Mouse (Mus musculus) hindbrain, embryonic 16.5 days (tissue): ENCODE data around the gene Zfp366. TPM values are rescaled to one million over a fixed set of nuclear protein-coding genes. Genes with fewer than 3 reads are reported as not detected.
A peak's percentile ranks its signal among the peaks of the same experiment; 100 is the strongest.

ENCODE experiments used
- ATAC-seq: fragments of 200-750 bp; cut with Nextera tagmentation; 2 replicates; pipeline ENCODE4 v1.8.0; 2017; ENCODE audit warnings: moderate TSS enrichment, moderate library complexity
- H3K27ac ChIP-seq: fragments of 300-500 bp; sonication (generic); 2 replicates; pipeline ENCODE4 v1.5.1; 2014; ENCODE audit warnings: low read depth, mild to moderate bottlenecking, control low read depth, low read length, moderate library complexity
- H3K27me3 ChIP-seq: fragments of 300-500 bp; sonication (generic); replicated peaks from 2 replicates; pipeline ENCODE4 v1.6.1; 2014; ENCODE audit warnings: low read length; ENCODE audit not compliant: control insufficient read depth, insufficient read depth
- H3K36me3 ChIP-seq: fragments of 300-500 bp; sonication (generic); 2 replicates; pipeline ENCODE4 v1.6.1; 2014; ENCODE audit warnings: mild to moderate bottlenecking, low read length, moderate library complexity, mixed read lengths; ENCODE audit not compliant: control insufficient read depth, insufficient read depth
- H3K4me1 ChIP-seq: fragments of 300-500 bp; sonication (generic); 2 replicates; pipeline ENCODE4 v1.6.1; 2014; ENCODE audit warnings: low read depth, low read length; ENCODE audit not compliant: control insufficient read depth, insufficient read depth
- H3K4me2 ChIP-seq: fragments of 300-500 bp; sonication (generic); 2 replicates; pipeline ENCODE4 v1.6.1; 2014; ENCODE audit warnings: mild to moderate bottlenecking, low read length, control low read depth, moderate library complexity
- H3K4me3 ChIP-seq: fragments of 300-500 bp; sonication (generic); 2 replicates; pipeline ENCODE4 v1.5.1; 2014; ENCODE audit warnings: mild to moderate bottlenecking, low read length, control low read depth, moderate library complexity
- H3K9ac ChIP-seq: fragments of 300-500 bp; sonication (generic); 2 replicates; pipeline ENCODE4 v1.6.1; 2014; ENCODE audit warnings: low read depth, mild to moderate bottlenecking, control low read depth, low read length, moderate library complexity
- H3K9me3 ChIP-seq: fragments of 300-500 bp; sonication (generic); 2 replicates; pipeline ENCODE4 v1.6.1; 2014; ENCODE audit warnings: mild to moderate bottlenecking, low read length, moderate library complexity; ENCODE audit not compliant: control insufficient read depth
- whole genome bisulfite sequencing: fragments of 180-500 bp; shearing (Covaris S2); extraction: QIAGEN DNeasy Blood & Tissue Kit; methylation state at CpG from one replicate; pipeline ENCODE4 v1.1.7; 2014; 5-methylcytosine and 5-hydroxymethylcytosine counted together
- polyA plus RNA-seq: library from polyadenylated mRNA; unstranded; fragments of >200 nt; fragmentation: Nextera tagmentation; extraction: Ambion mirVana; gene quantifications from 2 replicates; pipeline ENCODE4 v1.2.1, GENCODE M21; 2015

Zfp366 gene
- 1.0 TPM in 2 replicates for polyA plus RNA-seq

DNA sequence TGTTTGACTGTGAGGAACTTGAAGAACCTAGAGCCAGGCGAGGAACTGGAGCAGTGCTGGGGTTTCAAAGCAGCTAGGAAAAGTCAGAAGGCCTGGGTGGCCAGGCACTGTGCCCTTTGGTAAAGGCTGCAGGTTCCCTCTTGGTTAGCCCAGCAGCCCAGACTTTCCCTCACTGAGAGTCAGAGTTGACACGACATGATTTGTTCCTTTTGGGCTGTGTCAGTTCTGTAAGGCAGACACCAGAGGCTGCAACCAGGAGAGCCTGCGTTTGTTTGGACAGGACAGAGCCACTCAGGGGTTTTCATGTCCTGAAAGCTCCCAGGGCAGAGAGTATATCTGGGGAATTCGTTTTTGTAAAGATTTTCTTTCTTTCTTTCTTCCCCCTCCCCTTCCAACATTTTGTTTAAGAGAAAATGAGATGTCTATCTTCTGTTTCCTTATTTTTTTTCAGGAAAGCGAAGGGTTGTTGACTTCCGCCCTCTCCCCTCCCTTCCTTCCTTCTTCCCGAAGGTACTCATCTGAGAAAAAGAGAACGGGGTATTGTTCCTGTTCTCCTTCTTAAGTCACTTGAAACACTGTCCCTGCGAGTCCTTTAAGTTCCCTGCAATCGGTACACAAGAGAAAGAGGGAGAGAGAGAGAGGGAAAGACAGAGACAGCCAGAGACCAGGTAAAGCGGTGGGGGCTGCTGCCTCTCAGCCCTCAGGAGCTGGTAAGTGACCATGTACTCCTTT, at the start of gene Zfp366:
TSS of gene Zfp366 (plus strand) at position 669 of the 732 bp plus-strand sequence.
- Histone ChIP-seq H3K36me3 (no peaks in the 10 kb centered on the region), H3K27ac (peak within 1 kb of the TSS; percentile 20; the same call in 1 of the 2 replicates), H3K4me2 (no peak within 1 kb of the TSS), H3K27me3 (no peaks in the 10 kb centered on the region), H3K9me3 (no peaks in the 10 kb centered on the region), H3K4me1 (no peaks in the 10 kb centered on the region), H3K9ac (no peak within 1 kb of the TSS), H3K4me3 (0 out of 2 replicates have a peak within 1 kb of the TSS, but pooled peaks have one; percentile 4)
- WGBS, result 66% methylated on average over 11 of the region's 11 CpGs
- ATAC-seq, result no peak

DNA sequence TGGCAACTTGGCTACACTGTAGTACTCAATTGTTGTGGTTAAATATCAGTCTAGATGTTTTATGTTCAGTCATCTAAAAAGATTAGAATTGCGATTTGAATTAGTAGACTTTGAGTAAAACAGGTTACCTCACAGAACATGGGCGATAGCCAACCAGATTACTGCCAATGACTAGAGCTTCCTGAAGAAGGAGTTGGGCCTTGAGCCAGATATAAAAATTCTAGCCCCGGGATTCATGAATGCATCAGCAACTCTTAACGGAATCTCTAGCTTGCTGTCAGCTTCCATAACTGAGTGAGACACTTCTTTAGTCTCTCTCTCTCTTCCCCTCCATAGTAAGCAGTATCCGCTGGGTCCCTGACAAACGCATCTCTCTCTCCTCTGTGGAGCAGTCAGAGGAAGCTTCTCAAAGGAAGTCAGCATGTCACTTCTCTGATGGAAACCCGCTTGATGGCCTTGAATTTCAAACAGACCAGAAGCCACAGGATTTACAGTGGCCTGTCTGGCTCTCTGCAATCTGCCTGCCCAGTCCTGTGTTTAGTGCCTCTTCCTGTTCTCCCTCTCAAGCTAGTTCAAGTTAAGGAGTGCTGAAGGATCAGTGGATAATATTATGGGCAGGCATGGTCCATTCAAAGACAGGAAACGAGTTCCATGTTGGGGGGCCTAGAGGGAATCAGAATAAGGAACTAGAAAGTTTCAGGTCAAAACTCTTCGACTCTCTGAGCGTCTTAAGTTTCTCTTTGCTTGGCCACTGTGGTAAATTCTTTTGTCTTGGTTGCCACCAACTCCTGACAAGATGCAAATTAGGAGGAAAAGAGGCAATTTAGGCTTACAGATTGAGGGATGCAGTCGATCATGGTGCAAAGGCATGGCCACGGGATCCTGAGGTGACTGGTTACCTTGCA, 46.0 kb upstream of the Zfp366 start:
- H3K36me3 ChIP-seq, result no peaks in the 10 kb centered on the region
- no peak overlapping the region for H3K4me2 ChIP-seq
- no peak overlapping the region for H3K4me3 ChIP-seq
- no peaks in the 10 kb centered on the region for H3K4me1 ChIP-seq
- H3K9ac ChIP-seq, result no peak overlapping the region
- no peaks in the 10 kb centered on the region for H3K27me3 ChIP-seq
- 74% methylated on average over 12 of the region's 12 CpGs for WGBS
- H3K27ac ChIP-seq, result no peak overlapping the region
- peak; percentile 63; the same call in 1 of the 2 replicates for ATAC-seq
- H3K9me3 ChIP-seq, result no peaks in the 10 kb centered on the region

DNA sequence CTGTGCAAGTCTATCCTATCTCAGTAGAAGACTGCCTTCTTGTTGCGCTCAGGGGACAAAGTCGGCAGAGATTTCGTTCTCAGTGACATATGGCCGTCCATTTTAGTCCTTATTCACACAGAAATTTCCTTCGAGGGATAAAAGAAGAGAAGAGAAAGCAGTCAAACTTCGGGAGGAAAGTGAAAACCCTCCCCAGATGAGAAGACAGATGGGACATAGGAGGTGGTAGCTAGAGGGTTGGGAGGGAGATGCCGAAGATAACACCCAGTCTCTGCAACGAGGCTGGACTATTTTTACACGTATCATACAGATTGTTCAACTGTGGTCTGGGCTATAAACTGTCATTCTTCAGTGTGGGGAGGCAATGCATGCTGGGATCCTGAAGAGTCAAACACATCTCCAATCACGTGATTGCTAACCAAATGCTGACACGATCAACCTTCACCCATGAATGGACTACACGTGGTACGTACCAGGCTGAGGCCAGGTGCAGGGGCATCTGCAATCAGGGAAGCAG, 38.2 kb upstream of the Zfp366 start:
- no peak overlapping the region for H3K4me2 ChIP-seq
- WGBS, result 81% methylated on average over 13 of the region's 13 CpGs

DNA sequence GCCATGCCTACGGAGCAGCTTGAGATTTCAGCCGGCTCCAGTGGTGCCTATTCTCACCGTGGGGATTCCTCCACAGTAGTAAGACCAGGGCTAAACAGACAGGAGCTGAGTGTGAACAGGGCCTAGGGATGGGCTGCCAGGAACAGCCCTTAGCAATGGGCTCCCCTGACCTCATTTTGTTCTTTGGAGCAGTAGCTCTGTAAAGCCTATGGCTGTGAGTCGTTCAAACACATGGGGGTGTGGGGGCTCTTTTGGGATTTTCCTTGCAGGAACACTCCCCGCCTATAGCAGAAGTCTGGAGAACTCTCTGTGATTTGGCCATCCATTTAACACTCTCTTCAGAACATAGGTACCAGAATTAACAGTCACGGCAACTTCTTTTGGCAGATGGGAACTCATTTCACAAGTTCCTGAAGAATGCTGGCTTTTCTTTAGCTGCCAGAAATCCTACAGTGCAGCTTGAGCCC, 36.9 kb upstream of the Zfp366 start:
- Histone ChIP-seq H3K27ac (no peak overlapping the region), H3K9me3 (no peaks in the 10 kb centered on the region), H3K4me2 (no peak overlapping the region), H3K9ac (no peak overlapping the region), H3K36me3 (no peaks in the 10 kb centered on the region), H3K4me1 (peaks cover 5% of the 10 kb centered on the region), H3K4me3 (no peak overlapping the region), H3K27me3 (no peaks in the 10 kb centered on the region)
- ATAC-seq, result no peak
- WGBS, result 66% methylated on average over 6 of the region's 6 CpGs

More for the DNA sequence above, 38.2 kb upstream of the Zfp366 start:
- H3K27me3 ChIP-seq, result no peaks in the 10 kb centered on the region
- H3K36me3 ChIP-seq, result no peaks in the 10 kb centered on the region
- no peak overlapping the region for H3K27ac ChIP-seq
- ATAC-seq, result no peak
- H3K4me3 ChIP-seq, result no peak overlapping the region
- no peaks in the 10 kb centered on the region for H3K9me3 ChIP-seq
- H3K4me1 ChIP-seq, result no peaks in the 10 kb centered on the region
- H3K9ac ChIP-seq, result no peak overlapping the region

DNA sequence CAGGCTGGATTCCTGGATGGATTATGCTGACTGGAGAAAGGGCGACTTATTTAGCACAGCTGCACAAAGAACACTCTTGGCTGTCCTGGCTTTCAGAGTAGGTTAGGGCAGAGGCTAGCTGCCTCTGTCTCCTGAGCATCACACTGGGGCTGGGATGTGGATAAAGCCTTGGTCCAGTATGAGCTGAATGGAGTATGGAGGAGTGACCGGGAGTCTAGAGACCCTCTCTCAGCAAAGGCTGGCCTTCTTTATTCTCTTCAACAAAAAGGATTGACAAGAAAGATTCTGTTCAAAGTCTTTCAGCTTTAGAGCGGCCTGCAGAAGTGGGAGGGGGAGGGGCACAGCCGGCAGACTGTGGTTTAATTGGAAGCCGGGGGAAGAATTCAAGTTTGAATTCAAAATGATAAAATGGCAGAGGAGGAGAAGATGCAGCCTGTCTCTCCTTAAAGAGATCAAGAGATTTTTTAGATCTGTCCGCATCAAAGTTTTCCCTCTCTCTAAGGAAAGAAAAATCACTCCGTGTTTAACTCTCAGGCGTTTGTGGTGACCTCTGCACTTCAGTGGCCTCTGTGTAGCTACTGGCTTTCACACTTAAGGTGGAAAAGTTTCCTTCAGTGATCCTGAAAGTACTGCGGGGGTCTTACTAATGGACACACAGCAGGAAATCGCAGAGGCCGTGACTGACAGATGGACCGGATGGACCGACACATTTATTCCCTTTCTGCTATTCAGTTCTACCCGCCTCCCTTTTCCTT, 34.9 kb upstream of the Zfp366 start:
- no peak overlapping the region for H3K4me2 ChIP-seq
- H3K27me3 ChIP-seq, result 0 out of 2 replicates have a peak, but pooled peaks cover 3% of the 10 kb centered on the region
- WGBS, result 33% methylated on average over 14 of the region's 14 CpGs
- no peaks in the 10 kb centered on the region for H3K36me3 ChIP-seq
- H3K9me3 ChIP-seq, result no peaks in the 10 kb centered on the region
- H3K27ac ChIP-seq, result no peak overlapping the region
- H3K4me1 ChIP-seq, result peaks cover 7% of the 10 kb centered on the region
- no peak overlapping the region for H3K4me3 ChIP-seq
- H3K9ac ChIP-seq, result no peak overlapping the region
- no peak for ATAC-seq

DNA sequence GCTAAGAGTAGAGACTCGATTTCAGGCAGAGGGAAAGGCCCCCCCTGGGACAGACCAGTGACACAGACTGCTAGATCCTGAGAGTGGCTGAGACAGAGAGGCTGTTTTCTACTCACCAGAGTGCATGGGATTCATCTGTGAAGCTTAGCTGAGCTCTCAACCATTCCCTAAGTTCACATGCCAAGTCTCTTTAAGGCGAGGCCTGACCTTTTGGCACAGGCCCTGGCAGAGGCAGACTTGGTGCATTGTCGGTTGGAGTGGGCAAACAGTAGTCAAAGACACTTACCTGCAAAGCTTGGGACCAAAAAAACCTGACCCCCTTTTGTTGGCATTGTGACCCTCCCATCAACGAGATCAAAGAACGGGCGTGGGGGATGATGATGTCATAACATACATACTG, 34.0 kb upstream of the Zfp366 start:
- Histone ChIP-seq H3K36me3 (no peaks in the 10 kb centered on the region), H3K9me3 (no peaks in the 10 kb centered on the region), H3K4me3 (no peak overlapping the region), H3K4me1 (peaks cover 7% of the 10 kb centered on the region), H3K9ac (no peak overlapping the region), H3K27ac (no peak overlapping the region), H3K4me2 (no peak overlapping the region), H3K27me3 (0 out of 2 replicates have a peak, but pooled peaks cover 3% of the 10 kb centered on the region)
- no peak for ATAC-seq
- WGBS, result 68% methylated on average over 6 of the region's 6 CpGs

DNA sequence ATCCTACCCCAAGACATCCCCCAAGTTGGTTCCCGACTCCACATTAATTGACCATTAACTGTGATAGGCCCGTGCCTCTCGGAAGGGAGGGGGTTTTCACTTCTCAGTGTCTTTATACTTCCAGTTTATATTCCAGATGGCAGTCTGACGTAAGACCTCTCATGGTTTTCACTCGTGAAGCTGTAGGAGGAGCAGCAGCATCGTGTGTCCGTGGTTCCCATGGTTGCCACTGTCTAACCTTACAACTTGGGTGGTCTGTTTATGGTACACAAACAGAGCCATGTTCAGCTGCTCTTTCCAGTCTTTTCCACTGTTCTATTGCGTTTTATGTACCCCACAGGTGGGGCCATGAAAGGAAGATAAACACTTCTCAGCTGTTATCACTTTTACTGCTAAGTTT, 33.5 kb upstream of the Zfp366 start:
- WGBS, result 36% methylated on average over 8 of the region's 8 CpGs
- no peak overlapping the region for H3K27ac ChIP-seq
- H3K9me3 ChIP-seq, result no peaks in the 10 kb centered on the region
- H3K27me3 ChIP-seq, result 0 out of 2 replicates have a peak, but pooled peaks cover 3% of the 10 kb centered on the region
- no peak overlapping the region for H3K9ac ChIP-seq
- no peak overlapping the region for H3K4me2 ChIP-seq
- no peaks in the 10 kb centered on the region for H3K36me3 ChIP-seq
- peaks cover 7% of the 10 kb centered on the region for H3K4me1 ChIP-seq
- no peak overlapping the region for H3K4me3 ChIP-seq
- ATAC-seq, result peak; percentile 21; the same call in 1 of the 2 replicates

DNA sequence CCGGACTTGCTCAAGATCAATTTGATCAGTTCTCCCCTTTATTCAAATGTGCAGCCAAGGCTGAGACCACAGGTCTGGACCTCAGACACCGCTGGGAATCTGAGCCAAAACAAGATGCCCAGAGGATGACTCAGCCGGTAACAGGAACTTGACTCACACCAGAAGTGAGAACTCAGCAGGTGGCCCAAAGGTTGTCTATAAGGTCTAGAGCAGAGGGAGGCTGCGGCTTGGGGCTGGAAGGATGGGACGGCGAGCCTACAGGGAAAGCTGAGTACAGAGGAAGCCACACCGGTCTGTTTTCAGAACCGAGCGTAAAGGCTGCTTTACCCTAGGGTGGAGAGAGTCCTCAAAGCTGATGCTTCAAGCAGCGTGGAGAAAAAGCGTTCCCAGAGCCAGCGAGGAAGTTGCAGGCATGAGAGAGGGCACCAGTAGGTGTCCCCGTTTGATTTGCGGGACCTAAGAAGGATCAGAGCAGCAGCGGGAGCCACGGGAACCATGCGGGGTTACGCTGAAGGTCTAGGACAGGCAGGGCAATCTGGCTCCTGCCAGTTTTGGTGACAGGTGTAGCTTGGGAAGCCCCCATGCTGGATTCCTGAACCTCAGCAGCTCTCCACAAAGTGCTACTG, 32.2 kb upstream of the Zfp366 start:
- ATAC-seq, result no peak
- peak overlapping the region; percentile 27 for H3K4me2 ChIP-seq
- peaks cover 7% of the 10 kb centered on the region for H3K4me1 ChIP-seq
- H3K9ac ChIP-seq, result no peak overlapping the region
- WGBS, result 28% methylated on average over 18 of the region's 18 CpGs
- no peaks in the 10 kb centered on the region for H3K9me3 ChIP-seq
- H3K4me3 ChIP-seq, result no peak overlapping the region
- H3K36me3 ChIP-seq, result no peaks in the 10 kb centered on the region
- H3K27me3 ChIP-seq, result 0 out of 2 replicates have a peak, but pooled peaks cover 3% of the 10 kb centered on the region
- no peak overlapping the region for H3K27ac ChIP-seq
